Mouse (Mus musculus) left cerebral cortex, postnatal 36 days (tissue): ENCODE data around the gene Fam189b. TPM values are rescaled to one million over a fixed set of nuclear protein-coding genes. Genes with fewer than 3 reads are reported as not detected.

Source experiments
- microRNA-seq: library from miRNA; unstranded; fragments of <30 nt; microRNA quantifications from one replicate; pipeline ENCODE4 v1.2.0, GENCODE M21; 2022
- total RNA-seq, 2 experiments: library from RNA; stranded (reverse); gene quantifications; 2 replicates each; pipeline ENCODE4 v1.2.3; 2021

Fam189b gene
- total RNA-seq, 2 experiments from 2014 or later: 59.3 to 60.3 TPM

Small RNA genes lying within 50 kb of the gene (microRNA-seq; reads per million reads assigned to microRNA genes)
- gene Mir92b: 5,508 reads per million, percentile 92 among the genes with 10 or more reads in this experiment

Other genes starting within 250 kb of the Fam189b start
- gene Ash1l, start 232.5 kb upstream of the Fam189b start, total RNA-seq: 10 to 100 TPM; 81.3 to 95.4 TPM
- gene Dap3, start 232.0 kb upstream of the Fam189b start, total RNA-seq: 100 to 1,000 TPM in 1 of 2 experiments, 10 to 100 TPM in 1; 97.8 to 107 TPM
- 100 to 1,000 TPM; 185 to 202 TPM for gene Rusc1, start 89.8 kb upstream of the Fam189b start, total RNA-seq
- gene Gm43738, start 82.0 kb upstream of the Fam189b start, total RNA-seq: under 1 TPM; 0.15 to 0.43 TPM
- 10 to 100 TPM; 79.8 to 94.6 TPM for gene Fdps, start 81.2 kb upstream of the Fam189b start, total RNA-seq
- not detected for gene Pklr, start 47.0 kb upstream of the Fam189b start, total RNA-seq
- 10 to 100 TPM; 12.9 to 19.1 TPM for gene Hcn3, start 22.9 kb upstream of the Fam189b start, total RNA-seq
- 10 to 100 TPM; 36.8 to 52.2 TPM for gene Clk2, start 18.3 kb upstream of the Fam189b start, total RNA-seq
- gene Scamp3, start 5.7 kb upstream of the Fam189b start, total RNA-seq: 10 to 100 TPM; 64.0 to 67.2 TPM
- 10 to 100 TPM; 62.4 to 64.6 TPM for gene Gba, start 19.8 kb downstream of the Fam189b start, total RNA-seq
- gene Thbs3, start 32.0 kb downstream of the Fam189b start, total RNA-seq: 10 to 100 TPM; 21.0 to 21.3 TPM
- gene Mtx1, start 43.9 kb downstream of the Fam189b start, total RNA-seq: 10 to 100 TPM; 90.6 to 93.8 TPM
- 1 to 10 TPM in 1 of 2 experiments, under 1 TPM in 1; 0.44 to 1.1 TPM for gene Muc1, start 45.9 kb downstream of the Fam189b start, total RNA-seq
- gene Krtcap2, start 62.8 kb downstream of the Fam189b start, total RNA-seq: 10 to 100 TPM; 59.7 to 64.9 TPM
- 10 to 100 TPM; 74.4 to 88.7 TPM for gene Trim46, start 63.2 kb downstream of the Fam189b start, total RNA-seq
- 10 to 100 TPM; 47.0 to 51.7 TPM for gene Dpm3, start 76.2 kb downstream of the Fam189b start, total RNA-seq
- gene Slc50a1, start 87.4 kb downstream of the Fam189b start, total RNA-seq: 10 to 100 TPM; 34.5 to 39.1 TPM
- gene Efna1, start 98.0 kb downstream of the Fam189b start, total RNA-seq: 1 to 10 TPM; 4.2 to 7.4 TPM
- gene Efna3, start 139.8 kb downstream of the Fam189b start, total RNA-seq: 10 to 100 TPM; 50.4 to 59.5 TPM
- gene Efna4, start 154.9 kb downstream of the Fam189b start, total RNA-seq: 1 to 10 TPM in 1 of 2 experiments, not detected in 1; 1.2 TPM
- 100 to 1,000 TPM in 1 of 2 experiments, 10 to 100 TPM in 1; 96.1 to 120 TPM for gene Adam15, start 166.9 kb downstream of the Fam189b start, total RNA-seq
- gene Dcst2, start 178.8 kb downstream of the Fam189b start, total RNA-seq: under 1 TPM; 0.23 to 0.39 TPM
- not detected for gene Dcst1, start 182.1 kb downstream of the Fam189b start, total RNA-seq
- 10 to 100 TPM; 10.9 to 18.6 TPM for gene Zbtb7b, start 211.6 kb downstream of the Fam189b start, total RNA-seq
- gene Lenep, start 219.7 kb downstream of the Fam189b start, total RNA-seq: 1 to 10 TPM; 4.2 to 5.3 TPM
- gene Flad1, start 228.7 kb downstream of the Fam189b start, total RNA-seq: 10 to 100 TPM; 31.0 to 32.5 TPM
- gene Cks1b, start 235.2 kb downstream of the Fam189b start, total RNA-seq: 1 to 10 TPM; 2.1 to 2.3 TPM
- gene Shc1, start 235.3 kb downstream of the Fam189b start, total RNA-seq: 10 to 100 TPM; 10.6 to 16.0 TPM
- 10 to 100 TPM; 53.7 to 61.4 TPM for gene Pygo2, start 247.1 kb downstream of the Fam189b start, total RNA-seq